Mouse (Mus musculus) frontal cortex, postnatal 14 days (tissue): Measurements from ENCODE around the gene Gaa.
"Not testable (repeated sequence)": the region's sequence is repeated elsewhere in the genome, so short reads cannot be mapped to it uniquely, and the experiment has no call there.

Experiments used
- DNase-seq, 2 experiments: peaks; one replicate each; pipeline ENCODE4 v3.0.0; 2022; ENCODE audit warnings: low spot score in 2 of 2

Gaa gene

DNA sequence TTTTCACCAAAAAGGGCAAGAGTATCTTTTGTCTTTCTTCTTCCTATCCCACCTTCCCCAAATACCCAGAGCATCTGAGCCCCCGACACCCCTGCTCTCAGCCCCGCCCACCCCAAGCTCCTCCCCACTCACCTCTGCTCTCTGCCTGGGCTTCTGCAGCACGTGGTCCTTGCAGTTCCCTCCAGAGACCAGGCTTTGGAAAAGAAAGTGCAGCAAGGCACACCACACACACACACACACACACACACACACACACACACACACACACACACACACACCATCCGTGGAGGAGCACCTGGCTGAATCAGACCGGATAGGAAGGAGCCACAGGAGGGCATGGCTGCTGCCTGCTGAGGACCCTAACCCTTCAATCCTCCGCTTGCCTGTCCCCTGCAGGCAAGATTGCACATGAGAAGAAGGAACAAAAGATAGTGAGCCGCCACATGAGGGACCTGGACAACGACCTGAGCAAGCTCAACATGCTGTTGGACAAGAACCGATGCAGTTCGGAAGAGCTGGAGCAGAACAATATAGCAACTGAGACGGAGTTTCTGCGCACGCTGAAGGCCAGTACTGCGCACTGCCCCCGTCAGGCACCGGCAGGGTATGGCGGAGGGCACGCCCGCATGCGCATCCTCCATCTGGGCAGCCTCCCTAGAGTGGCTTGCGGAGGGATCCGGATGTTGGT is 14.7 kb upstream of the Gaa start:
- DNase-seq = no peak

DNA sequence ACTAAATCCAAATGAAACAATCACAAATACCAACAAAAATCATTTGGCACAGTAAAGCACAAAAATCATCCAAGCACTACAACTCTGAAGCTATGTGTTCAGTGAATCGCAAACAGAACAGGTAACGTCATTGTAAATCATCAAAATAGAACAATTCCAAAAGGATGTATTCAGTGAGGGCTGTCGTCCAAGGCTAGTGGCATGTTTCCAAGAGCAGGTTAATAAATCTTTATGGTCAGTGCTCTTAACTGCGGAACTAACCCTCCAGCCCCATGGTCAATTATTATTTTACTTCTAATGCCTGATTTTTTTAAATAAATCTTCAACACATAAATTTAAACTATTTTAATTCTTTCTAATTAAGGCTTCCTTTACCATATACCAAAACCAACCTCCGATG is 11.1 kb upstream of the Gaa start:
- not testable (repeated sequence) for DNase-seq

DNA sequence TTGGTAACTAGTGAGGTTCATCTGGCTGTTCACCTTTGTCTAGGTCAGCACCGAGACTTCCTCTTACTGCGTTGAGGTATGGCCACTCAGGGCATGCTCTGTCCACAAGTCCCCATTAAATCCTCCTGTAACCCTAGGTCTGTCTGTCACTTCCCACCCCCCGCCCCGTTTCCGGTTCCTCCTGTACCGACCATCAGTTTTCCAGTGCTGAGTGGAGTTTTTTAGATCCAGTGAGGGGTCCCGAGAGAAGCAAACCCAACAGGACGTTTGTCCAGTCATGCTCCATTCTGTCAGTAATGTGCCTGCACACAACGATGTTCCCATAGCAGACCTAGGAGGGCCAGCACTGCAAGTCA is 9.5 kb upstream of the Gaa start:
- no peak for DNase-seq

DNA sequence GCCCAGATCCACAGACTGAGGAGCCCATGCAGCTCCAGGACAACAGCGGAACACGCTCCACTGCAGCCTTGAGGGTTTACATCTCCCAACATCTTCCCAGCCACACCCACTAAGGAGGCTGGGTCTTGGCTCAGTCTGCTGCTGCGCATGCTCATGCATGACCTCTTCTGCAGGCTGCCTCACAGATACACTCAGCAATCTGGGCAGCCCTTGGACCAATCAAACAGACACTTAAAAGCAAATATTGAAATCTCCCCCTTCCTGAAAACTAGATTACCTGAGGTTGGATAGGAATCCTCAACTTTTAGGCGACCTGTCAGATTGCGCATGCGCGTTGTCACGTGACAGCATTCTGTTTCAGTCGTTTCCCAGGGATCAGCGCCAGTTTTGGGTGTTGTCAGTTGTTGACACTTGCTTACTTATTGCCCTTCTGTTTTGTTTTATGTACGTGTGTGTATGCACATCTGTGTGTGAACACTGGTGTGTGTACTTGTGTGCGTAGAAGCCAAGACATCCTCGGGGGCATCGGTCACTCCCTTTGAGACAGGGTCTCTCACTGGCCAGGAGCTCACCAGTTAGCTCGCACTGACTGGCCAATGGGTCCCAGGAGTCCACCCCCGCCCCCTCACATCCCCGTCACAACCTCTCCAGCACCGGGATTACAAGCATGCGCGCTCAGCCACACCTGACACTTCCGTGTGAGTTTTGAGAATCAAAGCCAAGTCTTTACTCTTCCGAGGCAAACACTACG is 8.9 kb upstream of the Gaa start:
- peak; percentile 46 to 50 for DNase-seq

DNA sequence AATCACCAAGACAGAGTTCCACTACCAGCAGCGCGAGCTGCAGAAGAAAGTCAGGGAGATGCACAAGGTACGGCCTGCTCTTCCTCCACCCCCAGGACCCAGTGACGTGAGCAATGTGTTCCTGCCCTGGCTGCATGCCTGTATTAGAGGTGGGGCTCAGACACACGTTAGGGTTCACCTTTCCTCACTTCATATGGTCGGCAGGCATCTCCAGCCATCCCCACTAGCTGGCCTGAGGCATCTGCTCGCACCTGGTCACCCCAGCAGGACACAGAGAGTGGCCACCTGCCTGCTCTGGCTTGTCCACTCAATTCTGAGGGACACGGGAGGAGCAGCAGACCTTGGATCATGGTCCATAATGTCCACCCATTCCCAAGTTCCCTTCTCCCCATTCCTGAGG is 7.7 kb upstream of the Gaa start:
- no peak for DNase-seq

DNA sequence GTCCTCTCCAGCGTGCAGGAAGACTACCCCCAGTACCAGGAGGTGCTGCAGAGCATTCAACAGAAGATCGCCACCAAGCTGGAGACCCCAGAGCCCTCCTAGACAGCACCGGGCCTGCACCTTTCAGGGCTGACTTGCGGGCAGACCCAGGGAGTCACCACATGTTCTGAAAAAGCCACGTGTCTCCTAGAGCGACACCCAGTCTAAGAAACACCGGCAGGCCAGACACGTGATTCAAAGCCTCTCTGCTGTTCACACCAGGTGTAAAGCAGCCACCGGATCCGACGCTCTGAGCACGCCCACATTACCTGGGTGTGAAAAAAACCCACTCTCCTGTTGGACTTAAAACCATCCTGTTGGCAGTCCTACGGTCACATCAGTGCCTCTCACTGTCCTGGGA is 3.3 kb upstream of the Gaa start:
- DNase-seq = no peak

DNA sequence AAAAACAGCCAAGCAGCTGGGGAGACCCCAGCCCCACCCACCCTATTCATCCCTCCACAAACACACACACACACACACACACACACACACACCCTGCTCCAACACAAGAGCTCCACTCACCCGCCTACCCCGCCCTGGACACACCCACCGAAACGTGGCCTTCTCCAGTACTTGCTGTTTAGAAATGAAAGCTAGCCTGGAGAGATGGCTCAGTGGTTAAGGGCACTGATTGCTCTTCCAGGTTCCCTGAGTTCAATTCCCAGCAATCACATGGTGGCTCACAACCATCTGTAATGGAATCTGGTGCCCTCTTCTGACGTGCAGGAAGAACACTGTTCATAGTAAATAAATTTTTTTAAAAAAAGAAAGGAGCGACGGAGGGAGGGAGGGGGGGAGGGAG is 1.9 kb upstream of the Gaa start:
- no peak for DNase-seq

DNA sequence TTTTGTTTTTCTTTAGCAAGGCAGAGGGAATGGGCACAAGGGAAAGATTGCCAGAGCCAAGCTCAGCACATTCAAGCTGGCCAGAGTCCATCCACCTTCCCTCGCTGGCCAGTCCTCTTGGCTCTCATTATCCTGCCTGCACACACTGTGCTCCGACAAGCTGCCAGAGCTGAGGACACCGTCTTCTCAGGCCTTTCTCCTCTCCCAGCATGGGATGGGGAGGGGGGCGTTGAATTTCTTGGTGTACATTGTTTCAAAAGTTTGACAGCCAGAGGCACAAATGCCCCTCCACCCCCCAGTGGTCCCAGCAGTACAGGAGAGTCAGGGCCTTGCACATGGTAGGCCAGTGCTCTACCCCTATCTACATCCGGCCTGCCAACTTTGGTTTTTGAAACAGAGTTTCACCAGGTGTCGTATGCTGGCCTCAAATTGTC is 429 bp upstream of the Gaa start:
- DNase-seq = no peak

DNA sequence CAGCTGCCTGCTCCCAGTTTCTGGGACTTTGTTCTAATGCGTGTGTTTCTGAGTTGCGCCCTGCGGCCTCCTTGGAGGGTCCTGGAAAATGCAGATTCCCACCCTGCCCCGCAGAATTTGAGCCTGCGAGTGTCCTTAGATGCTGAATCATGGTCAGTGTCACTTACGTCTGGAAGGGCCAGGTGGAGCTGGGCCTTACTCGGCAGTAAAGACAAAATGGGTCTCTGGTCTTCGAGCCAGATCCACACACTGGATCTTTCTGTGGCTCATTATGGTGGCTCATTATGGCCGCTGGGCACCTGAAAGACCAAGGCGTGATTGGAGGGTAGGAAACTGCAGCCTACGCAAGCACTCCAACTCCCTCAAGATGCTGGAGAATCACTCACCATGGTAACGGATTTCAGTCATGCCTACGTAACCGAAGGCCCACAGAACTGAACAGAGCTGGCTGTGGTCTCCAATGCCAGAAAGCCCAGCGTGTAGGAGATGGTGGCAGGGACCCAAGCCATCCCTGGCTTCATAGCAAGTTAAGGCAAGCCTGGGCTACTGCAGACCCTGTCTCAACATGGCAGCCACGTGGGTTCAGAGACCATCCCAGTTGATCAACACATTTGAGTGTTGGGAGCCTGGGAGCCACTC is 989 bp downstream of the Gaa start:
- DNase-seq = peak; percentile 34 to 50

DNA sequence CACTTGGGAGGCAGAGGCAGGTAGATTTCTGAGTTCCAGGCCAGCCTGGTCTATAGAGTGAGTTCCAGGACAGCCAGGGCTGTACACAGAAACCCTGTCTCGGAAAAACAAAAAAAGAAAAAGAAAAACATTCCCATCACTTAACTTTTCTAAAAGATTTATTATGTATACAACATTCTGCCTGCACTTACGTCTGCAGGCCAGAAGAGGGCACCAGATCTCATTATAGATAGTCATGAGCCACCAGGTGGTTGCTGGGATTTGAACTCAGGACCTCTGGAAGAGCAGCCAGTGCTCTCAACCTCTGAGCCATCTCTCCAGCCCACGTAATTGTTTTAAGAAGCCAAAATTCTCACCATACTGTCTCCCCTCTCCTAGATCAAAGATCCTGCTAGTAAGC is 4.8 kb downstream of the Gaa start:
- DNase-seq = not testable (repeated sequence)

DNA sequence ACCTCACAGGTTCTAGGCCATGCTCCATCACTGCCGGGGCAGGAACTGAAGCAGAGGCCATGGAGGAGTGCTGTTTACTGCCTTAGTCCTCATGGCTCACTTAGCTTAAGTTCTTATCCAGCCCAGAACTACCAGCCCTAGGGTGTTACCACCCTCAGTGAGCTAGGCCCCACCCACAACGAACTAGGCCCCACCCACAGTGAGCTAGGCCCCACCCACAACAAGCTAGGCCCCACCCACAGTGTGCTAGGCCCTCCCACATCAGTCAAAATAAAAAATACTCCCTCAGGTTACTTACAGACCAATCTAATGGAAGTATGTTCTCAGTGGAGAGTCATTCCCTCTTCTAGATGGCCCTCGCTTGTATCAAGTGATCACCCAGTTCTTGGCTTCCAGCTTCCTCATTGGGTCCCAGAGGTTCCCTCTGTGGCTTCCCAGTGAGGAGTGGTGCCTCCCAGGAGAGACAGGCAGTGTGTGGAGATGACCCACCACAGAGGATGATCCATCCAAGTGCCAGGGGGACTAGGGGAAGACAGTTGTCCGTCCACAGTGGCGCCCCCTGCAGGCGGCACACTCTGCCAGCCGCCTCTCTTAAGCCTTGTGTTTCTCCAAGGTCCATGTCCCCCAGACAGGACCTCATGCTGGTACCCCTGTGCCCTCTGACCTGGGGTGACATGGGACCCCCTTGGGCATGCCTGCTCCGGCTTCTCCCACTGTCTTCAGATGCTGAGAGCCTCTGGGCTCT is 5.7 kb downstream of the Gaa start:
- no peak for DNase-seq

DNA sequence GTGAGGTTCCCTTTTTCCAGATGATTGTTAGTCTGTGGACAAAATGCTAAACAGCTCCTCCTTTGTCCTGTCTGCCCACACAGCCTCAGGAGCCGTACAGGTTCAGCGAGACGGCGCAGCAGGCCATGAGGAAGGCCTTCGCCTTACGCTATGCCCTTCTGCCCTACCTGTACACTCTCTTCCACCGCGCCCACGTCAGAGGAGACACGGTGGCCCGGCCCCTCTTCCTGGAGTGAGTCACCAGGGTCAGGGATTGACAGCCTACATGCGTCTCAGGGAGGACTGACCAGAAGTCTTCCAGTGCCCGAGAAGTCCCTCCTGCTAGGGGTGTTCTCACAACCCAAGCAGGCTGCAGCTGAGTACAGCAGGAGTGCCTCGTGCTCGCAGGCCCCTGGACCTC is 13.3 kb downstream of the Gaa start:
- no peak for DNase-seq

DNA sequence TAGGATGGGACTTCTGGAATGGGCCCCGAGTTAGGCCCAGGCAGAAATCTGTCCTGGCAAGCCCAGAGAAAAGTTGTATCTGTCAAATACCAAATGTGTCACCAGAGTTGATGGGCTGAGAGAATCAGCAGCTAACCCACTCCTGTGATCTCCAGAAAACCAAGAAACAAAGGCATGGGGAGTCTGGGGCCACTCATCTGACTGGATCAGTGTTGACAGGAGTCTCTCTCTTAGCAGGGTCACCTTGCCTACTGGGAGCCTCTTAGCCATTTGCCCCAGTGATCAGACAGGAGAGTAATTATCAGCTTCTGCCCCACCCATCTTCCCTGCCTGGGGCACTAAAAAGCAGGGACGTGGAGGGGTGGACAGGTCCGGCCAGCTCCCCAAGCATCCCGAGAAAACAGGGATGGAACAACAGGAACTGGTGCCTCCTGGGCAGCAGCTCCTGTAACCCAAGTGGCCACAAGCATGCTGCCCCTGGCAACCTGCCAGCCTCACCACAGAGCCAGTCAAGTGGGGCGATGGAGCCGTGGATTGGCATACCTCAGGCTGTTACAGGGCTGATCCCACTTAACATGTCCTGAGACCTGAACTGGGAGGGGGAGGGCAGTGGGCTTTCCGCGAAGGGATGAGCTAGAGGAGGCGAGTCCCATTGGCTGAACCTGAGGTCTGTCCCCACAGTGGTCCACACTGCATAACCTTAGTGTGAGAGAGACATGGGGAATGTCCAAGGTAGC is 18.3 kb downstream of the Gaa start:
- DNase-seq = no peak

DNA sequence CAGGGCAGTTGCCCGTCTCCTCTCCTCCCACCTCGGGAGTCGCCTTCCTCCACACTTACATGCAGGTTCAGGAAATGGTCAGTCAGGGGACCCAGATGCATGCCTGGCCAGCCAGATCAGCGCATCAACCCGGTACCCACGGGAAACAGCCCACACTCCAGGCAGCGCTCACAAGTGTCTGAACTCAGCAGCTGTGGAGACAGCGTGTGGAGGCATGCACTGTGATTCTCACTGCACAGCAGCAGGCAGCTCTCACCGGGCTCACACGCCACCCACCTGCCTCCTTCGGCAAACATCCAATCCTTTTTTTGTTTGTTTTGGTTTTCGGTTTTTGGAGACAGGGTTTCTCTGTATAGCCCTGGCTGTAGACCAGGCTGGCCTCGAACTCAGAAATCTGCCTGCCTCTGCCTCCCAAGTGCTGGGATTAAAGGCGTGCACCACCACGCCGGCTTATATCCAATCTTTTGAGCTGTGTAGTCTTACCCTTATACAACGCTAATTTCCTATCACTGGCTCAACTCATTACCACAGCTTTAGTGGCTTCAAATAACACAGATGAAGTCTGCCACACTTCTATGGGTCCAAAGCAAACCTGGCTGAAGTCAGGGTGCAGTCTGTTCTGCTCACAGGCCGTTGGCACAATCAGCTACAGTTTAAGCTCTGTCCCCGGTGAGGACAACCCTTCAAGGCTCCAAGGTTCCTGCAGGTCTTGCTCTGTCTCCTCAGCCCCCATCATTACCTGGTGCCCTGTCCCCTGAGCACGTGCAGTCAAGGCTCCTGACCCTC is 19.7 kb downstream of the Gaa start:
- DNase-seq = no peak

DNA sequence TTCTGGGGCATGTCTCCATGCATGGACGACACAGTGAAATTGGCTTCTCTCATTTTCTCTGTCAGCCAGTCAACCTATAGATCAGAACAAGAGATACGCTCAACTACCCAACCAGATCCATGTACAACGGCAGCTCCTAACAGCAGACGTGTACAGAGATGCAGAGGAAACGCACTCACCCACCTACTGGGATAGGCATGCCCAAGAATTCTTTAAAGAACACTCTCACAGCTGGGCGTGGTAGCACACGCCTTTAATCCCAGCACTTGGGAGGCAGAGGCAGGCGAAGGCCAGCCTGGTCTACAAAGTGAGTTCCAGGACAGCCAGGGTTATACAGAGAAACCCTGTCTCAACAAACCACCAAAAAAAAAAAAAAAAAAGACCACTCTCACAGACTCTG is 25.2 kb downstream of the Gaa start:
- DNase-seq = not testable (repeated sequence)

DNA sequence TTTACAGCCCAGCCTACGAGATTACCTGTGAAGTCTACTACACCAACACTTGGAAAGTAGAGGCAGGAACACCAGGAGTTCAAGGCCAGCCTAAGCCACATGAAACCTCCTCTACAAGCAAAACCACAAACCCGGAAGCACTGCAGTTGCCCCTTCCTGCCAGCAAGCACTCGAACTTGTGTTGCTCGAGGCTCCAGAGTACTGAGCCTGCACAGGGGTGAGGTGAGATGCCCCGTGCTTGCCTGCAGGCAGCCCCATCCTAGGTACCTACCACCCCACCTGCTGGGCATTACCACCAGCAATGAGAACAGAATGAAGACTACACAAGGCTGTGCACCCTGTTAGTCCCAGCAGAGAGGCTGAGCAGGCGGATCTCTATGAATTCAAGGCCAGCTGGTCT is 30.3 kb downstream of the Gaa start:
- no peak for DNase-seq

DNA sequence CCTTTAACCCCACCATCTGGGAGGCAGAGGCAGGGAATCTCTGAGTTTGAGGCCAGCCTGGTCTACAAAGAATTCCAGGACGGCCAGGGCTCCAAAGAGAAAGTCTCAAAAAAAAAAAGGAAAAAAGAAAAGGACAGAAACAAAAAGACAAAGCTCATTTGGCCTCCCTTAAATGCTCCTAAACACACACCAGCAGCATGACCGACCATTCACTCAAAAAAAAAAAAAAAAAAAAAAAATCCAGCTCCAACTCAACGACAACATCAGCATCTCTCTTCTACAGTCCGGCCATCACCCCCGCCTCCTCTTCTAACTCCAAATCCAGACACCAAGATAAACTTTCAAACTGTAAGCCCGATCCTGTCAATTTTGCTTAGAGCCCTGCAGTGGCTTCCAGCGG is 31.2 kb downstream of the Gaa start:
- DNase-seq = no peak

DNA sequence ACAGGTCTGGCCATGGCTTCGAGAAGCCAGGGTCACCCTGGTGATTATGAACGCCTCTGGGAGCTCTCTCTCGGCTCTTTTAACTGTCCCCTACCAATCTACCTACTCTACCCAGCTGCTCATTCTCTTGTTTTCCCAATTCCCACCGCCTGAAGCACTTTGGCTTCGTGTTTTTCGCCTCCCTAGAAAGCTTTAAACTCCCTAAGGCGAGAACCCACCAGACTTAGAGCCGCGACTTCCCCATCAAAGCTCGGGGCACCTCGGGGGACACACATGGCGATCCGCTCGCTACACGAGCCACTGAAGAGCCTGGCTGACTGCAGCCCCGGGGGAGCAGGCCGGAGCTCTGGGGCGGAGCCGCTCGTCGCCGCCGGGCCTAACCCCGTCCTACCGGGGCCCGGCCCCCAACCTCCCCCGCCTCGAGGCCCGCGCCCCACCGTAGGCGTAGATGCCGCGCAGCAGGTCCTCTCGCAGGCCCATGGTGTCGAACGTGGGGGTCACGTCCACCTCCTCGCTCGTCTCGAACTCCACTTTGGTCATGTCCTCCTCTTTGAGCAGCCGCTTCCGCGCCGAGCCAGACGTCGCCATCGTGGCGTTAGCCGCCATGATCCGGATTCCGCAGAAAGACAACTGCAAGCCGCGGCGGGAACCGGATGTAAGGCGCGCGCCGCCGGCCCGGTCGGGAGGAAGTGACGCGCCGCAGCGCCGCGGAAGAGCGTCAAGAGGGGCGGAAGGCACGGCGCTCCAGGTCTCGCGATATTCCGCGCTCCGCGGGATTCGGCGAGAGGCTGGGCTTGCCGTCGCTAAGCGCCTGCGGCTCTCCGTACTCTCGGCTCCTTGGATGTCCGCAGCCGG is 31.9 kb downstream of the Gaa start, which contains the start of gene Eif4a3:
Gene Eif4a3, minus strand, starts transcription at position 699 of the 855 bp plus-strand sequence.
- DNase-seq = peak; percentile 83 to 91

DNA sequence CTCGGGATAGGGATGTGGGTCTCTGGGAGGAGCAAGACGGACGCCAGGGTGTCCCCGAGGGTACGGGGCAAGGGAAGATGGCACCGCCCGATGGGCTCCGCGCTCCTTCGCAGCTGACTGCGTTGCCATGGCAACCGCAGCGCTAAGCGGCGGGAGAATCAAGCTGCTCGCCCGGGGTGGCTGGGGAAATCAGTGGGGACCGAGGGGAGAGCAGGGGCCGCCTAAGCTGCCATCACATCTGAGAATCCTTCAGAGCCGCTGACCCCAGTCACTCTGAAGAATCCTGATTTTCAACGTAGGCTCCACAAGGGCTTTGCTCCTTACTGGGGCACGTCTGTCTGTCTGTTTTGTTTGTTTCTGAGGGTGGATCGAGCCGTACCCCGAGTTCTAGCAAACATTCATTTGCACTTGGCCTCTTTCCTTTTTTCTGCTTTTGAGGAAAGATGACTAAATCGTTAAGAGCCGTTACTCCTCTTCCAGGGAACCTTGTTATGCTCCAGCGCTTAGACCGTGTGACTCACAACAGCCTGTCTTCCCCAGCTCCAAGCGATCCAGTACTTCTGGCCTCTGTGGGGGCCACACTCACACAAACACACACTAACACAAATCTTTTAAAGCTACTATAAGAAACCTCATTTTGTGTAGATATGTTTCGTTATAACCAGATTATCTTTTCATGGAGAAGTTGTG is 32.7 kb downstream of the Gaa start:
- DNase-seq = no peak
